Mouse (Mus musculus) cerebellum, adult 2 months (tissue): ENCODE measurements around the gene Mospd3.

ENCODE experiments used
- CTCF ChIP-seq: fragments of 200-500 bp; IDR thresholded peaks from 2 replicates; pipeline ENCODE4 v1.5.1; 2011; ENCODE audit warnings: low read depth, mild to moderate bottlenecking, control low read depth, low read length, moderate library complexity, borderline replicate concordance; ENCODE audit not compliant: insufficient read depth
- POLR2A ChIP-seq: fragments of 200-500 bp; IDR thresholded peaks from 2 replicates; pipeline ENCODE4 v1.6.1; 2011; ENCODE audit warnings: low read length, control low read depth, borderline replicate concordance; ENCODE audit not compliant: insufficient read depth

- TF ChIP-seq POLR2A: no peak
- TF ChIP-seq CTCF: no peak
Observed at GRCm38 (mm10) chr5:137553000-137553399, 47.9 kb downstream of the Mospd3 start.
